Mouse (Mus musculus): Measurements from ENCODE around the gene Nme2. TPM values are rescaled to one million over a fixed set of nuclear protein-coding genes. Genes with fewer than 3 reads are reported as not detected.
A peak's percentile ranks its signal among the peaks of the same experiment; 100 is the strongest.

Nme2 gene
- total and polyA plus RNA-seq, 2 experiments from 2014 or later, result 195 to 299 TPM

DNA sequence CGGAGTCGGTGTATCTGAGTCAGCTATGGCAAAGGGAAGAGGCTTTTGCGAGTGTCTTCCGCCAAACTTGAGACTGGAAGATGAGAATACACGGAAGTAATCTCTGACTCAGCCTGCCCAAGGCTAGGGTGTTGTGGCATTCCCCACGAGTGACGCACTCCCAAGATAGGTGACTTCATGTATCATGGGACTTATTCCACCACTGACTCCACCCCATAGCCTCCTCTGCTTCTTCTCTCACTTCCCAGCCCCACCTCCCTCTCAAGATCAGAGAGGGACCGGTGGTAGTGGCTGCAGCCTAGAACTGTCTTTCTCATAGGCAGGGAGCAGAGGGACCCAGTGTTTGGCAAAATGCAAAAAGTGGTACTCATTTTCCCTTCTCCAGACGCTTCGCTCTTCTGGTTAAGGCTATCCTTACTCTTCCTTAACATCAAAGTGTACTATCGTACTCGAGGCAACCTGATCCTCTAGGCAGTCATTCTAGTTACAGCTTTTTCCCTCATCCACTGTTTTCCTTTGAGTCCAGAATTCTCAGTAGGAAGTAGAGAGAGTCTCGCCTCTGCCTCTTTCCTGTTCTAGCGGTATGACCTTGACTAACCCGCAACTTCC is 39.2 kb upstream of the Nme2 start:
- Histone ChIP-seq H3K4me3 (ENCODE audit: low read depth, low read length) (peak overlapping the region; percentile 97), H3K9ac (peak overlapping the region; percentile 91), H3K27ac (ENCODE audit: low read depth, low read length) (peak overlapping the region; percentile 91), H3K9me3 (ENCODE audit: low read length) (no peaks in the 10 kb centered on the region), H3K4me2 (ENCODE audit: low read depth) (peak overlapping the region; percentile 92), H3K27me3 (ENCODE audit: insufficient read depth, low read length) (no peaks in the 10 kb centered on the region), H3K4me1 (ENCODE audit: insufficient read depth) (peaks cover 21% of the 10 kb centered on the region; the same call in 1 of the 2 replicates), H3K36me3 (ENCODE audit: insufficient read depth) (no peaks in the 10 kb centered on the region)
- TF ChIP-seq CTCF (IDR thresholded peaks at IDR 0.05; ENCODE audit: low read depth), result no peak
- ATAC-seq (peak; percentile 55), DNase-seq (no peak)
- 7% methylated on average over 15 of the region's 15 CpGs for WGBS

DNA sequence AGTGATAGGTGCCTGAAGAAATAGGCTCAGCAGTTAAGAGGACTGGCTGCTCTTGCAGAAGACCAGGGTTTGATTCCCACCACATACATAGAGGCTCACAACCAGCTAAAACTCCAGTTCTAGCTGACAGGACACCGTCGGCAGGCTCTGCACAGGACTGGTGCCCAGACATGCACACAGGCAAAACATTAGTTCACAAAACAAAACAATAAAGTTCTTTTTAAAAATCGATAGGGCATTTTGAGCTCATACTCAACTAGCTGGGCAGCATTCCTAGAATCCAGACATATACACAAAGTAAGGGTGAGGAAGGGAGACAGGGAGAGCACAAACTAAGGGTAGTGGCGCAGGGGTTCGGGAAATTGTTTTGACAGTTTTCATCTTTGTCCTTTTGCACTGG is 38.5 kb upstream of the Nme2 start:
- Histone ChIP-seq H3K27me3 (ENCODE audit: insufficient read depth, low read length) (no peaks in the 10 kb centered on the region), H3K27ac (ENCODE audit: low read depth, low read length) (peak overlapping the region; percentile 91), H3K4me2 (ENCODE audit: low read depth) (peak overlapping the region; percentile 92; the same call in 1 of the 2 replicates), H3K9me3 (ENCODE audit: low read length) (no peaks in the 10 kb centered on the region), H3K36me3 (ENCODE audit: insufficient read depth) (no peaks in the 10 kb centered on the region), H3K4me1 (ENCODE audit: insufficient read depth) (peaks cover 21% of the 10 kb centered on the region; the same call in 1 of the 2 replicates), H3K4me3 (ENCODE audit: low read depth, low read length) (peak overlapping the region; percentile 97; the same call in 1 of the 2 replicates), H3K9ac (0 out of 2 replicates have a peak overlapping the region, but pooled peaks have one; percentile 91)
- no peak for DNase-seq
- WGBS, result 60% methylated on average over 5 of the region's 5 CpGs
- no peak for ATAC-seq
- no peak for TF ChIP-seq CTCF (IDR thresholded peaks at IDR 0.05; ENCODE audit: low read depth)

DNA sequence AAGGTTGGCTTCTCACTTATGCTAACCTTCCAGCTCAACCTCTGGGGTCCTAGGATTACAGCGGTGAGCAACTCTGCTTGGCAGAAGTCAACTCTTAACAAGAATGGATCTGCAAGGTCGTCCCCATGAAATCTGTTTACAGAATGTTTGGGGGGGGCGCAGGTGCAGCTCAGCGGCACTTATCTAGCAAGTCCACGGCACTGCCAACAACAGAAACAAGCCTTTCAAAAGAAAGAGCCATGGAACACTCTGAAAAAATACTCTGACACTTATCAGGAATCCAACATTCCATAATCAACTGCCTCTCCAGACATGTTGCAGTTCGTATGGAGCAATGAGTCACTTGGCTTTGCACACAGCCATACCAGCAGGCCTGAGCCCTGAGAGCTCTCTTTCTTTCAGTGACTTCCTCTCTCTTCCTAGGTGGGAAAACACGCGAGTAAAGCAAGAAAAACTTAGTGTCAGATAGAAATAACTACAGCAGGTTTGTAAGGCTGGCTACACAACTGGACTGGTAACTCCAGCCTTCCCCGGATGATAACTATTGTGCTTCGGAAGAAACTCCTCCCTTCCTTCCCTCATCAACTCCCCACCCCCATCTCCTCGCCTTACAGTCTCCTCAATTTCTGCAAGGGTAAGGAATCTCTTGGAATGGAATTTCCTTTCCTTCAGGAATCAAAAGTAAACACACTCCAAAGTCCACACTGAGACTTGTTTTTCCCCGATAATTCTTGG is 32.4 kb upstream of the Nme2 start:
- no peak overlapping the region for H3K27ac ChIP-seq (ENCODE audit: low read depth, low read length)
- no peak for ATAC-seq

DNA sequence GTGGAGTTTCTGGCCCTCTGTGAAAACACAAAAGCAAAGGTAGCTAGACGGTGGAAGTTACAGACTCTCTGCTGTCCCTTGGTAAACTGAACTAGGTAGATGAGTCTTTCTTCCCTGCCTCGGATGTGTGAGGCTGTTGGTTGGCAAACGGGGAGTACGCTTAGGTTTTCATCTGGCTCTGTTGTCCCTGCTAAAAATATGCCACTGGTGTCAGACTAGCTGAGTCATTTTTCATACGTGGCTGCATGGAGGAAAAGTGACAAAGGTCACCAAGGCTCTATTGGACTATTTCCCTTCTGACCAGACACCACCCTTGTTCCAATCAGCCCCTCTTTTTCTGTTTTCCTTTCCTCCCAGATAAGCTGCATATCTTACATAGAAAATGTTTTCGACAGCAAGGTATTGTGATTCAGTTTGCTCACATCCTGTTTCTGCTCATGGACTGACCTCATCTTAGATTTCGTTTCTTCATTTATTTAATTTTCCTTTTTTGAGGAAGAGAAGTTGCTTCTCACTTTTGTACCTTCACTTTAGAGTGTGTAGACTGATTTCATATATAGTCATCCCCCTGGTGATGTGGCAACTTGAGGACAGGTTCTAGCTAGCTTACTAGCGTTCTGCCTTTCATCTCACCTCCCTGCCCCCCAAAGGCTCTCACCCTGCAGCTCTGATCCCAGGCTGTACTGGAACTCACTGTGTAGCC is 31.7 kb upstream of the Nme2 start:
- WGBS, result 75% methylated on average over 8 of the region's 8 CpGs
- H3K9ac ChIP-seq, result no peak overlapping the region
- no peak overlapping the region for H3K27ac ChIP-seq (ENCODE audit: low read depth, low read length)
- H3K36me3 ChIP-seq (ENCODE audit: insufficient read depth), result no peaks in the 10 kb centered on the region
- no peak for TF ChIP-seq CTCF (IDR thresholded peaks at IDR 0.05; ENCODE audit: low read depth)
- no peak overlapping the region for H3K4me3 ChIP-seq (ENCODE audit: low read depth, low read length)
- ATAC-seq, result no peak
- no peaks in the 10 kb centered on the region for H3K27me3 ChIP-seq (ENCODE audit: insufficient read depth, low read length)
- H3K4me2 ChIP-seq (ENCODE audit: low read depth), result no peak overlapping the region
- no peaks in the 10 kb centered on the region for H3K9me3 ChIP-seq (ENCODE audit: low read length)
- H3K4me1 ChIP-seq (ENCODE audit: insufficient read depth), result no peaks in the 10 kb centered on the region
- no peak for DNase-seq

More for the DNA sequence above, 32.4 kb upstream of the Nme2 start:
- Histone ChIP-seq H3K36me3 (ENCODE audit: insufficient read depth) (no peaks in the 10 kb centered on the region), H3K4me2 (ENCODE audit: low read depth) (no peak overlapping the region), H3K9ac (no peak overlapping the region), H3K4me1 (ENCODE audit: insufficient read depth) (no peaks in the 10 kb centered on the region), H3K27me3 (ENCODE audit: insufficient read depth, low read length) (no peaks in the 10 kb centered on the region), H3K9me3 (ENCODE audit: low read length) (no peaks in the 10 kb centered on the region), H3K4me3 (ENCODE audit: low read depth, low read length) (no peak overlapping the region)
- DNase-seq, result no peak
- no peak for TF ChIP-seq CTCF (IDR thresholded peaks at IDR 0.05; ENCODE audit: low read depth)
- 74% methylated on average over 12 of the region's 12 CpGs for WGBS

DNA sequence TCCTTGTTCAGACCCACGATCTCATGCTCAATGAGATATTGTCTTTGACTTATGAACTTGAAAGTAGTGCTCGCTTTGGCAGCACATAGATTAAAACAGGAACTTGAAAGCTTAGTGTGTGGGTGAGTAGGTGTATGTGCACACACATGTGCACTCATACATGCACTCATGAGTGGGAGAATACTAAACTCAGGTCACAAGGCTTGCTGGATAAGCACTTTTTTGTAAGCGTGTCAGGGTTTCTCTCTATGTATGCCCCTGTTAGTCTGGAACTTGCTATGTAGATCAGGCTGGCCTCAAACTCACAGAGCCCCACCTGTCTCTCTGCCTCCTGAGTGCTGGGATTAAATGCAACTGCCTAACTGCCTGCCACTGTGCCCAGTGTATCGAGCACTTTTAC is 31.0 kb upstream of the Nme2 start:
- Histone ChIP-seq H3K27me3 (ENCODE audit: insufficient read depth, low read length) (no peaks in the 10 kb centered on the region), H3K4me1 (ENCODE audit: insufficient read depth) (no peaks in the 10 kb centered on the region), H3K27ac (ENCODE audit: low read depth, low read length) (no peak overlapping the region), H3K4me2 (ENCODE audit: low read depth) (no peak overlapping the region), H3K36me3 (ENCODE audit: insufficient read depth) (no peaks in the 10 kb centered on the region), H3K9me3 (ENCODE audit: low read length) (no peaks in the 10 kb centered on the region), H3K9ac (no peak overlapping the region), H3K4me3 (ENCODE audit: low read depth, low read length) (no peak overlapping the region)
- no peak for TF ChIP-seq CTCF (IDR thresholded peaks at IDR 0.05; ENCODE audit: low read depth)
- ATAC-seq (no peak), DNase-seq (no peak)
- WGBS, result 86% methylated on average over 4 of the region's 4 CpGs

DNA sequence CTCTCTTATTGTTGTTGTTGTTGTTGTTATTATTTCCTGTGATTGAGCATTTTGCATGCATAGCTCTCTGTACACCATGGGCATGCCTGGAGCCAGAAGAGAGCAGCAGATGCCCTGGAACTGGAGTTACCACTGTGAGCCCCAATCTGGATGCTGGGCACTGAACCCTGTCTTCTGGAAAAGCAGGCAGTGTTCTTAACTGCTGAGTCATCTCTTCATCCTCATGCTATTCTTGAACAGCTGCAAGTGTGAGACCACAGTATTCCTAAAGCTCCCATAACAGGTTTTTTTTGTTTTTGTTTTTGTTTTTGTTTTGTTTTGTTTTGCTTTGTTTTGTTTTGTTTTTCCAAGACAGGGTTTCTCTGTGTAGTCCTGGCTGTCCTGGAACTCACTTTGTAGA is 30.2 kb upstream of the Nme2 start:
- no peaks in the 10 kb centered on the region for H3K9me3 ChIP-seq (ENCODE audit: low read length)
- ATAC-seq (no peak), DNase-seq (no peak)
- no peak for TF ChIP-seq CTCF (IDR thresholded peaks at IDR 0.05; ENCODE audit: low read depth)
- H3K36me3 ChIP-seq (ENCODE audit: insufficient read depth), result no peaks in the 10 kb centered on the region
- no peak overlapping the region for H3K9ac ChIP-seq
- no peaks in the 10 kb centered on the region for H3K4me1 ChIP-seq (ENCODE audit: insufficient read depth)
- H3K4me2 ChIP-seq (ENCODE audit: low read depth), result no peak overlapping the region
- no peaks in the 10 kb centered on the region for H3K27me3 ChIP-seq (ENCODE audit: insufficient read depth, low read length)
- no peak overlapping the region for H3K4me3 ChIP-seq (ENCODE audit: low read depth, low read length)
- no peak overlapping the region for H3K27ac ChIP-seq (ENCODE audit: low read depth, low read length)

DNA sequence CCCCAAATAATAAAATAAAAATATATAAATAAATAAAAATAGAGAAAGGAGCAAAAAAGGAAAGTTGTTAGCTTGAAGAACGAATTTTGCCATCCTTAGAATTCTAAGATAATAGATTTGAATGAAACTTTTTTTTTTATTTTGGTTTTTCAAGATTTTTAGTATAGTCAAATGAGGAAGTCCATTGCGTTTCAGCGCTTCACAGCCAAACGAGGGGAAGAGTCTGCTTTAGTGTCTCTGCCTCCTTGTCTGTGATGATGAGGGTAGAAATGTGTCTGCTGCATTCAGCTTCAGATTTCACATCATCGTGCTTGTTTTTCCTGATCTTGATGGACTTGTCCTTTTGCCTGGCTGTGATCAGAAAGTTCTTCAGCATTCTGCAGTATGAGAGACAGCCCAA is 29.2 kb upstream of the Nme2 start:
- H3K9me3 ChIP-seq (ENCODE audit: low read length), result no peaks in the 10 kb centered on the region
- 86% methylated on average over 5 of the region's 5 CpGs for WGBS
- H3K4me2 ChIP-seq (ENCODE audit: low read depth), result no peak overlapping the region
- no peak for ATAC-seq
- DNase-seq, result no peak
- H3K27ac ChIP-seq (ENCODE audit: low read depth, low read length), result no peak overlapping the region
- H3K9ac ChIP-seq, result no peak overlapping the region
- no peaks in the 10 kb centered on the region for H3K27me3 ChIP-seq (ENCODE audit: insufficient read depth, low read length)
- H3K4me1 ChIP-seq (ENCODE audit: insufficient read depth), result no peaks in the 10 kb centered on the region
- no peak for TF ChIP-seq CTCF (IDR thresholded peaks at IDR 0.05; ENCODE audit: low read depth)
- no peak overlapping the region for H3K4me3 ChIP-seq (ENCODE audit: low read depth, low read length)
- no peaks in the 10 kb centered on the region for H3K36me3 ChIP-seq (ENCODE audit: insufficient read depth)
